Mouse (Mus musculus) ovary, postnatal 36 days (tissue): ENCODE measurements around the gene Vmn2r87.
"Not testable (repeated sequence)": the region's sequence is repeated elsewhere in the genome, so short reads cannot be mapped to it uniquely, and the experiment has no call there.

Experiments
- DNase-seq: peaks from one replicate; pipeline ENCODE4 v3.0.0; 2022; ENCODE audit warnings: low spot score, mixed read lengths

Gene Vmn2r87

DNA sequence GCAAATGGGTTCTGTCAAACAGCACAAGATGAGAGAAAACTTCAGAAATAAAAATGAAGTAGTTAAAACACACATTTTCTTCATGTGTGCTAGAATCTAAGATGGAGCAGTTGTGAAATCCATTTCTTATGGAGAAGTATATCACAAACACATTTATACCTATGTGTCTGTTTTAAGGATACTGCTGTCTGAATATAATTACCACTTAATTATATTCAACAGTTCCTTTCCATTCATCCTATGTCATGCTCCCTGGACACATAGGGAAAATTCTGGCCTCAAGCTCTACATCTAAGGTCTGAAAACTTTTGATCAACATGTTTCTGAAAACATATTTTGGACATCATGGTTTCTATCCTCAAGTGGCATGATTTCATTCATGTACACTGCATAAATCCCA, at the start of gene Vmn2r87:
Gene Vmn2r87 (minus strand): TSS at position 101 of the 400 bp plus-strand sequence.
- no peak for DNase-seq

DNA sequence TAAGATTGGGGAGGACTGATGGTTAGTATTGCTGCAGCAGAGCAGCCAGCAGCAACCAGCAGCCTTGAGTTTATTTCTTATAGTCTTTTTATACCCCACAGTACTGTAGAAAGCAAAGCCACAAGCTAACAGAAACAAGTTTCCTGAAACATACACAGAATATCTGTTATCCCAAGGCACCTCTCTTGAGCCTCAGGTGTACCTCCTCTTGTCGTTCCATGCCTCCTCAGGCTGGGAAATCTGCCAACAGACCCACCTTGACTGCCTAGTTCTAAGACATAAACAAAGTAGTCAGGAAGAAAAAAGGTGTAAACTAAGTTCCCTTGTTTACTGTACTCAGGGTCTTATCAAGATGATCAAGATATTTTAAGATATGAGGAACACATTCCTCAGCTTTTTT, 47.1 kb upstream of the Vmn2r87 start:
- DNase-seq: not testable (repeated sequence)

DNA sequence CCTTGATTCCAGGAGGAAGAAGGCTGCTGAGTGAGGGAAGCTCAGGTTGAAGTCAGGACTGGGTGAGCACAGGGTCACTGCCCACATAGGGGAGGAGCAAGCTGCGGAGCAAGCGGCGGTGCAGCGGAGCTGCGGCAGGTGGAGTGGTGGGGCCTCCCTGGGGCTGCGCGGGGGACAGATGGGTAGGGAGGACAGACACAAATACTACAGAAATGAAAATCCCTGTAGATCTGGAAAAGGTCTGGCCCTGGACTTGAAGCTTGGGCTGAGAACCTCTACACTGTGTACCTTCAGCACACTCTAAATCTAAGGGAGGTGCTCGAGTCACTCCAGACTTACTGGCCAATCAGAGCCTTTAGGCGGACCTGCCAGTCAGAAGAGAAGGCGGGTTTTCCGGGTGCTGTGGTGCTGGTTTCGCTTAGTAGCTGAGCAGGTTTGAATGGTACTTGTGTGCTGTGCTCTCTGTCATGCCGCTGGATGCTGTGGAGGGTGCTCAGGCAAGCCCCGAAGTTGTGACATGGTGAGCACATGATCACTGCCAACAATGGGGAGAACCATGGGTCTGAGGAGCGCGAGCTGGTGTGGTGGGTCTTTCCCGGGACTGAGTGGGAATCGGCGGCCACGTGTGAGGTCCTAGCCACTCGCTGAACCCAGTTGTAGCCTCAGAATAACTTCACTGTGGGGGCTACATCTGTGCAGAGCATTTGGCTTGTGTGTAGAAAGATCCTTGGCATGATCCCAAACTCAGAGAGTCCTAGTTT, 44.9 kb upstream of the Vmn2r87 start:
- DNase-seq: peak; percentile 69

DNA sequence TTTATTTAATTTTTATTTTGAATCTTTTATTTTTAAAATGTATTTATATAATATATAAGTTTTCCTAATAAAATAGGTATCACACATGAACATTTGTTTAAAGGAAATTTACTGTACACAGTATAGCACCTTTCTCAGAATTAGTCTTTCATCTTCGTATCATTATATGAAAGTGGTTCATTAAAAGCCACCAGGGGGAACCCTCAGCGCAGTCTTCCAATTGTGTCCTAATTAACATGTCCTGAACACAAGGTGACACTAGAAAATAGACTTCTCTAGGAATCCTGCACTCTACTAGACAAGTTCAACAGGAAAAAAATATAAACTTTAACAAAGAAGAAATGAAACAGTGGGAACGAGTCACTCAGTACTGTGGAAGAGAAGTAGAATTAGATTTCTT, 38.9 kb upstream of the Vmn2r87 start:
- no peak for DNase-seq

DNA sequence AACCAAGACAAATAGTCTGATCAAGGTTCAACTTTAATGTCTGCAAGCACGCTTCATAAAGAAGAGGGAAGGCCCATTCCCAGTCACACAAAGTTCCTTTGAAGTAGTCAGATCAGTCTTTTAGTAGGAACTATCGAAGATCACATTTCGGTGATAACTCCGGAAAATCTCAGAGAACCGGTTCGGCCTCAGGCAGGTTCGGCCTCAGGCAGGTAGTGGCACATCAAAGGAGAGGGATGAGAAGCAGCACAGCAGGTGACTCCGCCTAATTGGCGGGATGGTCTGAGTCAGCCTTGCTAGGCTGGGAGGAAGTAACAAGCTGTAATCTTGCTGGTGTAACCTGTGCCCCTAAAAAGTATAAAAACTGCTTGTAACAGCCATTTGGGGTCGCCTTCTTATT, 30.7 kb upstream of the Vmn2r87 start:
- DNase-seq: no peak

DNA sequence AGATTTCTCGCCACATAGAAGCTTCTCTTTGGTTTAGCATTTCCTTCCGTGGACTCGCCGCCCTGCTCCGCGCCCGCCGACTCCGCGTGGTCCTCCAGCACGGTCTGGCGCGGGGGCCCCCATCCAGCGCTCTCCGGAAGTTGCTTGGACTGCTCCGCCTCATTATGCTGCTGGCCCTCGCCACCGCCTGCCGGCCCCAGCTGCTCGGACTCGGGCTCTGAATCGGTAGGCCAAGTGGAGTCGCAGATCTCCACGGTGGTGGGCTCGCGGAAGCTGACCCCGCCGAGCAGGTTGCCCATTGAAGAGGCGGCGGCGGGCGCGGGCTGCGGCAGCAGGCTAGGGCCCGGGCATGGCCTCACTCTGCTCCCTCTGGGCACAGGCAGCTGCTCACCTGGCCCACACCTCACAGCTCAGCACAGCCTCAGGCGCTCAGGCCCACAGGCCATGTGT, 26.9 kb downstream of the Vmn2r87 start:
- peak; percentile 47 for DNase-seq

DNA sequence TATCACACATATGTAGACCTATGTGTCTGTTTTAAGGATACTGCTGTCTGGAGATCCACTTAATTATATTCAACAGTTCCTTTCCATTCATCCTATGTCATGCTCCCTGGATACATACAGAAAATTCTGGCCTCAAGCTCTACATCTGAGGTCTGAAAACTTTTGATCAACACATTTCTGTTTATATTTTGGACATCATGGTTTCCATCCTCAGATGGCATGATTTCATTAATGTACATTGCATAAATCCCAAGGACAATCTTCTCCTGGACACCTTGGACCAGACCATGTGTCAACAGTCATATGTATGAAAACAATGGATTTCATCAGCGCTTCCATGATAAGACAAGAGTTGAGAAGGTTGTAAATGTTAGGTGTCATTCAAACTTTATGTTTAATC, 41.2 kb downstream of the Vmn2r87 start, which contains the start of gene Vmn2r86:
Gene Vmn2r86 (minus strand): TSS at position 101 of the 400 bp plus-strand sequence.
- DNase-seq: not testable (repeated sequence)

DNA sequence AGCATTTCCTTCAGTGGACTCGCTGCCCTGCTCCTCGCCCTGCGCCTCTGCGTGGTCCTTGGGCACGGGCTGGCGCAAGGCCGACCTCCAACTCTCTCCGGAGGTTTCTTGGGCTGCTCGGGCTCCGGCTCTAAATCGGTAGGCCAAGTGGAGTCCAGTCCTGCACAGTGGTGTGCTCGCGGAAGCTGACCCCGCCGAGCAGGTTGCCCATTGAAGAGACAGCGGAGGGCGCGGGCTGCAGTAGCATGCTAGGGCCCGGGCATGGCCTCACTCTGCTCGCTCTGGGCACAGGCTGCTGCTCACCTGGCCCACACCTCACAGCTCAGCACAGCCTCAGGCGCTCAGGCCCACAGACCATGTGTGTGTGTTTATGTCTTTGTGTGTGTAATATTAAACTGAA, 52.4 kb downstream of the Vmn2r87 start:
- no peak for DNase-seq

DNA sequence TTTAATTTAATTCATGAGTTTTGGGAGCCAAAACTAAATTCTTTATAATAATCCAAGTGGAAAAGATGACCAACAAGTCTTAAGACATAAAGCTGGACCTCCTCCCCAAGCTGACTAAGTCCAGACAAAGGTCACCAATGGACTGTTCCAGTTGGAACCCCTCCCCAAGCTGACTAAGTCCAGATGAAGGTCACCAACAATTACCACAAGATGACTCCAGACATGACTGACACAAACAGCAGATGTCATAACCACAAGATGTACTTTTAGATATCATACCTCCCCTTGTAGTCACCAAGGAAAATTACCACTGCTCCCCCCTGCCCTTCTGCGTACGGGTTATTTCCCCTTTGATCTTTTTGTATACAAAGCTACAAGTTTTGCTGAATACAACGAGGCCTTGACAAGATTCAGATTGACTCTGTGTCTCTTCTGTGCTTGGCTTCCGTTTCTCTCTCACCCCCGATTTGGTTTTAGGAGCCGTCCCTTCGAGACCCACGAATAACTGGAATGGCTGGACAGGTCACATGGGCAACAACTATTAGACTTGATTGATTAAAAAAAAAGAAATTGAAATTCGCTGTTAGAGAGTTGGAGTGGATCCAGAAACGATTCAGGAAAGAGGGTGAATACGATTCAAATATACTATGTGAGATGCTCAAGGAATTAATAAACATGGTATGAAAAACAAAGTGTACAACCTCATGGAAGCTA, 62.9 kb downstream of the Vmn2r87 start:
- DNase-seq: not testable (repeated sequence)

DNA sequence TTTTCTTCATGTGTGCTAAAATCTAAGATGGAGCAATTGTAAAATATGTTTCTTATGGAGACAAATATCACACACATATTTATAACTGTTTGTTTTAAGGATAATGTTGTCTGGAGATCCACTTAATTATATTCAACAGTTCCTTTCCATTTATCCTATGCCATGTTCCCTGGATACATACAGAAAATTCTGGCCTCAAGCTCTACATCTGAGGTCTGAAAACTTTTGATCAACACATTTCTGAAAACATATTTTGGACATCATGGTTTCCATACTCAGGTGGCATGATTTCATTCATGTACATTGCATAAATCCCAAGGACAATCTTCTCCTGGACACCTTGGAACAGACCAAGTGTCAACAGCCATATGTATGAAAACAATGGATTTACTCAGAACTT, 67.6 kb downstream of the Vmn2r87 start, which contains the start of gene Vmn2r85:
Gene Vmn2r85 (minus strand): TSS at position 101 of the 400 bp plus-strand sequence.
- not testable (repeated sequence) for DNase-seq

DNA sequence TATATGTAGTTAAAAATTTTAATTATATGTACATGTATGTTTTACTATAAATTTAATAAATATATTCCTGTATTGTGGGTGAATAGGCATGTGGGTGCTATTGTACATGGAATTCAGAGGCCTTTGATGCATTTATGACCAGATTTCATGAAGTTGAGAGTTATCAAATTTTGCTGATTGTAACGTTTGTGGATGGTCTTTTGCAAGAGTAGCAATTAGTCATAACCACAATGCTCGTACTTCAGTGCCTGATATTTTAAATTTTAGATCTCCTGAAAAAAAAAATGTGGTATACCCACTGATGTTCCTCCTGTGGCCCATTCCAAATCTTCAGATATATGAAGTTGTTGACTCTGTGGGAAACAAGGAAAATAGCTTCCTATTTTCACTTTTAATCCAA, 74.8 kb downstream of the Vmn2r87 start:
- not testable (repeated sequence) for DNase-seq
